Mouse (Mus musculus) erythroblast, embryonic 14.5 days (primary cell): Measurements from ENCODE around the gene Zfp981.
"Not testable (repeated sequence)": the region's sequence is repeated elsewhere in the genome, so short reads cannot be mapped to it uniquely, and the experiment has no call there.

ENCODE experiments used
- GATA1 ChIP-seq: IDR thresholded peaks from 2 replicates; pipeline ENCODE4 v1.6.1; 2012; ENCODE audit warnings: low read length, inconsistent platforms, mixed read lengths
- TAL1 ChIP-seq: IDR thresholded peaks from 3 replicates; pipeline ENCODE4 v1.6.1; 2012; ENCODE audit warnings: low read length, inconsistent platforms, mixed read lengths

- not testable (repeated sequence) for TF ChIP-seq GATA1, TAL1
Observed at GRCm38 (mm10) chr4:146501727-146502126, at the start of gene Zfp981.
